Mouse (Mus musculus): ENCODE data around the gene Tagln2. TPM values are rescaled to one million over a fixed set of nuclear protein-coding genes. Genes with fewer than 3 reads are reported as not detected.

The Tagln2 gene
- 212 and 241 TPM in 2 replicates for total RNA-seq (2017)

- ATAC-seq (replicated peaks; ENCODE audit: low read depth, poor library complexity, severe bottlenecking): peak; percentile 42
These were observed at the start of gene Tagln2 for GRCm38 (mm10) chr1:172499765-172500441. Gene Tagln2 (plus strand): TSS chr1:172500047.

GRCm38 (mm10) chr1:172450226-172450625 lies 49.6 kb upstream of the Tagln2 start:
- ATAC-seq (replicated peaks; ENCODE audit: low read depth, poor library complexity, severe bottlenecking): peak; percentile 66

- peak; percentile 48 for ATAC-seq (replicated peaks; ENCODE audit: low read depth, poor library complexity, severe bottlenecking)
These were observed 48.9 kb upstream of the Tagln2 start for GRCm38 (mm10) chr1:172450848-172451470.

- no peak for ATAC-seq (replicated peaks; ENCODE audit: low read depth, poor library complexity, severe bottlenecking)
These were observed 46.9 kb upstream of the Tagln2 start for GRCm38 (mm10) chr1:172452911-172453310.

- no peak for ATAC-seq (replicated peaks; ENCODE audit: low read depth, poor library complexity, severe bottlenecking)
These were observed 46.0 kb upstream of the Tagln2 start for GRCm38 (mm10) chr1:172453810-172454209.

GRCm38 (mm10) chr1:172455416-172455815 lies 44.4 kb upstream of the Tagln2 start:
- ATAC-seq (replicated peaks; ENCODE audit: low read depth, poor library complexity, severe bottlenecking): peak; percentile 24; the same call in 1 of the 2 replicates

GRCm38 (mm10) chr1:172456001-172456677 lies 43.7 kb upstream of the Tagln2 start:
- ATAC-seq (replicated peaks; ENCODE audit: low read depth, poor library complexity, severe bottlenecking): peak; percentile 84

- no peak for ATAC-seq (replicated peaks; ENCODE audit: low read depth, poor library complexity, severe bottlenecking)
These were observed 42.7 kb upstream of the Tagln2 start for GRCm38 (mm10) chr1:172457196-172457595.

GRCm38 (mm10) chr1:172458041-172458440 lies 41.8 kb upstream of the Tagln2 start:
- no peak for ATAC-seq (replicated peaks; ENCODE audit: low read depth, poor library complexity, severe bottlenecking)

GRCm38 (mm10) chr1:172461602-172462001 lies 38.2 kb upstream of the Tagln2 start:
- ATAC-seq (replicated peaks; ENCODE audit: low read depth, poor library complexity, severe bottlenecking): no peak

GRCm38 (mm10) chr1:172462534-172462933 lies 37.3 kb upstream of the Tagln2 start:
- no peak for ATAC-seq (replicated peaks; ENCODE audit: low read depth, poor library complexity, severe bottlenecking)

GRCm38 (mm10) chr1:172463387-172464333 lies 36.2 kb upstream of the Tagln2 start:
- peak; percentile 84 for ATAC-seq (replicated peaks; ENCODE audit: low read depth, poor library complexity, severe bottlenecking)

GRCm38 (mm10) chr1:172468301-172468877 lies 31.5 kb upstream of the Tagln2 start:
- no peak for ATAC-seq (replicated peaks; ENCODE audit: low read depth, poor library complexity, severe bottlenecking)

- ATAC-seq (replicated peaks; ENCODE audit: low read depth, poor library complexity, severe bottlenecking): no peak
These were observed 30.5 kb upstream of the Tagln2 start for GRCm38 (mm10) chr1:172469373-172469772.

GRCm38 (mm10) chr1:172469810-172470448 lies 29.9 kb upstream of the Tagln2 start:
- ATAC-seq (replicated peaks; ENCODE audit: low read depth, poor library complexity, severe bottlenecking): 0 out of 2 replicates have a peak, but pooled peaks have one; percentile 4

- no peak for ATAC-seq (replicated peaks; ENCODE audit: low read depth, poor library complexity, severe bottlenecking)
These were observed 26.9 kb upstream of the Tagln2 start for GRCm38 (mm10) chr1:172472909-172473308.

- ATAC-seq (replicated peaks; ENCODE audit: low read depth, poor library complexity, severe bottlenecking): no peak
These were observed 25.7 kb upstream of the Tagln2 start for GRCm38 (mm10) chr1:172474196-172474595.

GRCm38 (mm10) chr1:172475054-172475741 lies 24.6 kb upstream of the Tagln2 start, which contains the start of gene Slamf9:
Gene Slamf9 (plus strand): TSS chr1:172475358.
- ATAC-seq (replicated peaks; ENCODE audit: low read depth, poor library complexity, severe bottlenecking): peak; percentile 94
